Mouse (Mus musculus): Measurements from ENCODE around the gene Pdk1.

DNA sequence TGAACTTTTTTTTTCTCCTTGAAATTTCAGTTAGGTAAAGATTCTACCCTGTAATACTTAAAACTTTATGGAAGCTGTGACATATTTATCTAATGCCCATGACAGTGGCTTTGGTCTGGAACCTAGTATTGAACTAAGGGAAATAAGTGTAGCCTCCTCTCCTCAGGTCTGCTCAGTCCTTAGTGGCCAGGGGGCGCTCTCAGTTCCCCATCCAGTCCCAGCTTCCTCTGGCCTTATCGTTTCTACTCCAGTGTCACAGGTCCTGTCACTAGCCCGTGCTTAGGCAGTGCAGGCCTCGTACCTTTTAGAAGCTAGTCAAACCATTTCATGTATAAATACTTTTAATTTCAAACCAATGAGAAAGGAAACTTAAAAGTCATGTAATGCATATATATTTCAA lies 15.4 kb downstream of the Pdk1 start:
- TF ChIP-seq CTCF (IDR thresholded peaks at IDR 0.05; ENCODE audit: control insufficient read depth, insufficient read depth, insufficient read length) (no peak), MAX (IDR thresholded peaks at IDR 0.05) (no peak), FOSL1 (IDR thresholded peaks at IDR 0.05; ENCODE audit: insufficient read depth, low read length, poor library complexity, severe bottlenecking) (no peak), MYOG (IDR thresholded peaks at IDR 0.05; ENCODE audit: control insufficient read depth, extremely low read depth, insufficient read length) (no peak), USF1 (IDR thresholded peaks at IDR 0.05; ENCODE audit: low read depth) (no peak), MYOD1 (IDR thresholded peaks at IDR 0.05; ENCODE audit: control insufficient read depth, insufficient read length, low read depth) (no peak)

Measured in C2C12 (cell line).